Mouse (Mus musculus) induced T-regulatory cell, adult 2 months (primary cell): ENCODE measurements around the gene Gm28041.
A peak's percentile ranks its signal among the peaks of the same experiment; 100 is the strongest.
"Not testable (repeated sequence)": the region's sequence is repeated elsewhere in the genome, so short reads cannot be mapped to it uniquely, and the experiment has no call there.

Experiments
- DNase-seq: peaks from one replicate; pipeline ENCODE4 v3.0.0-alpha.2; 2012; ENCODE audit warnings: low read depth

The Gm28041 gene

DNA sequence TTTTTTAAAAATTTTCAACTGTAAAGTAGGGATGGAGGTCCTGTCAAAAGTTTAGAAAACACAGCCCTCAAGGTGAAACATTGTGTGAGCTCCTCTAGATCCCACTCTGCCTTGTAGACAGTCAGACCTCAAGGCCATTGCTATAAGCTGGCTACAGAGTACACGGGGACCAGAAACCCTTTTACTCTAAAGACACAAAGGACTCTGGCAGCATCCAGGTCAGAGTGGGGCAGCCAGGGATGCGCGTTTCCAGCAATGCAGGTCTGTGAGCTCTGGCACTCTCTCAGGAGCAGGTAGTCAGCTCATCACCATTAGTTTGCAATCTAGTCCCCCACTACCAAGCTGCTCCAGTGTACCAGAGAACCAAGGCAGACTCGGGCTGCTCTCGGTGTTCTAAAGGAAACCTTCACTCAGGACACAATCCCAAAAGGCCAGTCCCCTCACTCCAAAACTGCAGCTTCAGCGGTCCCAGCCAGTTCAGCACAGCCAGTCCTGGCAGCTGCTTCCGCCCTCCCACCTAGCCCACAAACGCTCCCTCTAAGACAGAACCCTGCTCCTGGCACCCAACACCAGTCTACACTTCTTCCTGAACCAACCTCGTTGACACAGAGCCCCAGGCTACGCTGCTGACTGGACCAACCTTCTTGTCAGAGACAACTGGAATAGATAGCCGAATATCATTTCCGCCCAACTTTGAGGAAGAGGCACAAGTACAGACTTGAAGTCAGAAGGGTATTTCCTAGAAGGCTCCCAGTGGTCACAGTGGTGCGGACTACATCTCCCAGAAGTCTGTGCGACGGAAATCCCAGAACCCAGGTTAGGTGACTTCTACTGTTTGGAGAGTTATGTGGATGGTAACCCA lies at the start of gene Gm28041, which contains the start of gene Zfp456:
Gm28041 (minus strand) TSS at position 684 of the 862 bp plus-strand sequence.
Zfp456 (minus strand) TSS at position 761 of the 862 bp plus-strand sequence.
- peak; percentile 95 for DNase-seq

DNA sequence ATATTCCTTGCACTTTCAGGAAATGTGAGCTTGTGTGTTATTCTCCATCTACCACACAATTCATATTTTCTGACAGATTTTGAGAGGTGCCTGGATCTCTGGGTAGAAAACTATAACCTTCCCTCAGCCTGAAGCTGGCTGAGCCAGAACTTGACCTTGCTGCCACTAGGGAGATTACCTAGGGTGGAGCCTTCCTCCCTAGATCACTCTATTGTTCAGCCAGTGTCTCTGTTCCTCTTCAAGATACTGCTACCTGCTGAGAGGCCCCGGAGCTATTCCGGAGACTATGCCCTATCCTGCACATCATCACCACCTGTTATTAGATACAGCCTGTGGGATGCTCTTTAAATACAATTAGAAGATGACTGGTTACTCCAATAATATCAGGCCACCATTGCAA lies 47.0 kb upstream of the Gm28041 start:
- DNase-seq: not testable (repeated sequence)

DNA sequence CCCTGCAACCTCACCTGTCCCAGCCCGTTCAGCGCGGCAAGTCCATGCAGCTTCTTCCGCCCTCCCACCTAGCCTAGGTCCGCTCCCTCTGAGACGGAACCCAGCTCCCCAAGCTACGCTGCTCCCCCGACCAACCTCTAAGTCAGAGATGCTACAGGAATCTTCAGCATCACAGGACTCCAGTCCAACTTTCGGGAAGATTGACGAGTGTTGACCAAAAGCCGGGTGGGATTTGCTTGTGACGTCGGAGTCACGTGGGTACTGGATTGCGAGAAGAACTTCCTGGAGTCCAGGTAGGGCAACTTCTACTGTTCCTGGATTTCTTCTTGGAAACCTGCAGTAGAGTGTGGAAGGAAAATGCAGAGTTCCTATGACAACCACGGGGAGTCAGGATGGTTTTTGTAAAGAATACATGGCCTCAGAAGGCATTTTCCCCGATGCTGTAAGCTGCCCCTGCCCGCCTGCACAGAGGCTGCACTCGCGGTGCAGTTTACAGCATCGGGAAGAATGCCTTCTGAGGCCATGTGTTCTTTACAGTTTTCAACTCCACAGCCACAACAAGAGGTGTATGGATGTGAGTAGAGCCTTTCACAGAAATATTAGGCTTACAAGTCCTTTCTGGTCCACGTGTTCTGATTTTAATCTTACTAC lies 45.8 kb upstream of the Gm28041 start, which contains the start of gene Zfp459:
Zfp459 (minus strand) TSS at position 212 of the 651 bp plus-strand sequence.
- peak; percentile 78 for DNase-seq

DNA sequence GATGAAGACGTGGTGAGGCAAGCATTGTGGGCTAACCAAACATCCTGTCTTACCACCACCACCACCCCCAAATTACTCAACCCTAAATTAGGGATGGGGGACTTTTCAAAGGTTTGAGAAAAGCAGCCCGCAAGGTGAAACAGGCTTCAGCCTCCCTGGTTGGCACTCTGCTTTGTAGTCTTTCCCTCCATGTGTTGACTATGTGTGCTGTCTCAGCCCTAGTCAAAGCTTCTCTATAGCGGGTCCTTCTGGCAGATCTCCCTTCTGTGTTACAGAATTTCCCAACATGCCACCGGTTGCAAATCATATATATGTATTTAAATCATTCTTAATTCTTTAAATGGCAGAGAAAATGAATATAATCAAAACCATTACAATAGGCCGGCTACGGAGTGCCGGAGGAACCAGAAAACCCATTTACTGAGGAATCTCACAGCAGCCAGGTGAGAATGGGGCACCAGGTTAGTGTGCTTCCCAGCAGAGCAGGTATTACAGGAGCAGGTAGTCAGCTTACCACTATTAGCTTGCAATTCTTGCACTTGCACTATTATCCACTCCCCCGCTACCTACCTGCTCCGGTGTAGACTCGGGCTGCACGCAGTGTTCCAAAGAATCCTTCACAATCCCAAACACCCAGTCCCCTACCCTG lies 45.1 kb upstream of the Gm28041 start:
- peak; percentile 16 for DNase-seq

DNA sequence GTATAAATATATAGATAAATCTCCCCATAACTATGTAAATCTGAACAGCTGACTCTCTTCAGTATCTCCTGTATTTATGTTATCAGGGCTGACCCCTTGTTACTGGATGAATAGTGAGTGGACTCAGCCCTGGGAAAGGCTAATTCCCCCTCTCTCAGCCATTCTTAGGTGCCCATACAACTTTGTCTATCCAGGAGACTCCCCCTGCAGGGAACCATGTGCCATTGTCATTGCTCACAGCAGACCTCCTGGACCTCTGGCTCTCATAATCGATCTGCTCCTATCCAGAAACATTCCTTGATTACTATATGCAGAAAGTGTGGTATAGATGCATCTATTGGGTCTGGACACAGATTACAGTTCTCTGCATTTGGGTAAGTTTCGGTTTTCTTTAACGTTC lies 41.3 kb upstream of the Gm28041 start:
- DNase-seq: peak; percentile 14

DNA sequence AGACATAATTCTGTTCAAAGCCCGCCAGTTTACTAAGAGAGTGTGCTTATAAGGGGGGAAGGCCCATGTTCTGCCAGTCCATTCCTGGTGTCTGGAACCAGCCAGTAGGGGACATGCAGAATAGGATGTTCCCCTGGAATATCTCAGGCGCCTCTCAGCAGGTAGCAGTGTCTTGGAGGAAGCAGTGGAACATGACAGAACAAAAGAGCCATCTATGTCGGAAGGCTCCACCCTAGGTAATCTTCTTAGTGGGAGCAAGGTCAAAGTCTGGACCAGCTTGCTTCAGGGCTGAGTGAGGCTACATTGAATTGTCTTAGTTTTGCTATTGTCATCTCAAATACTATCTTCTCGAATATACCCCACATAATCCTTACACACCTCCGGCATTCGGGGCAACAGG lies 40.2 kb upstream of the Gm28041 start:
- no peak for DNase-seq

DNA sequence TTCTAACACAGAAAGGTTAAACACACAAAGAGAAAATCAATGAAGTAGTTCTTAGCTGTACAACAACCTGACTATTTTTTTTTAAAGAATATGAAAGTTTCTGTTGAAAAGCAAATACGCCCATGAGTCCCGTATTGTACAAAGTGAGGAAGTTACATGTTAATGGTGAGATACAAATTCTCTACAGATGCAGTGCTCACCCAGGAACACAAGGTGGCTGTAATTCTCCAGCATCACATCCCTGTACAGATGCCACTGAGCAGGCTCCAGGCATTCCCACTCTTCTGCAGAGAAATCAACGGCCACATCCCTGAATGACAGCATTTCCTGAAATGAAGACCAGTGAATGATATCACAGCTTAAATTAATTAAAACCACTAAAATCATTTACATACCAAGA lies 38.1 kb upstream of the Gm28041 start:
- DNase-seq: not testable (repeated sequence)

DNA sequence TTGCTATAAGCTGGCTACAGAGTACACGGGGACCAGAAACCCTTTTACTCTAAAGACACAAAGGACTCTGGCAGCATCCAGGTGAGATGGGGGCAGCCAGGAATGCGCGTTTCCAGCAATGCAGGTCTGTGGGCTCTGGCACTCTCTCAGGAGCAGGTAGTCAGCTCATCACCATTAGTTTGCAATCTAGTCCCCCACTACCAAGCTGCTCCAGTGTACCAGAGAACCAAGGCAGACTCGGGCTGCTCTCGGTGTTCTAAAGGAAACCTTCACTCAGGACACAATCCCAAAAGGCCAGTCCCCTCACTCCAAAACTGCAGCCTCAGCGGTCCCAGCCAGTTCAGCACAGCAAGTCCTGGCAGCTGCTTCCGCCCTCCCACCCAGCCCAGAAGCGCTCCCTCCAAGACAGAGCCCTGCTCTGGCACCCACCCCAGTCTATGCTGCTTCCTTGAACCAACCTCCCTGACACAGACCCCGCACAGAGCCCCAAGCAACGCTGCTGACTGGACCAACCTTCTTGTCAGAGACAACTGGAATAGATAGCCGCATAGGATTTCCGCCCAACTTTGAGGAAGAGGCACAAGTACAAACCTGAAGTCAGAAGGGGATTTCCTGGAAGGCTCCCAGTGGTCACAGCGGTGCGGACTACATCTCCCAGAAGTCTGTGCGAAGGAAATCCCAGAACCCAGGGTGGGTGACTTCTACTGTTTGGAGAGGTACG lies 23.8 kb upstream of the Gm28041 start, which contains the start of gene Zfp429:
Zfp429 (minus strand) TSS at position 637 of the 721 bp plus-strand sequence.
- peak; percentile 94 for DNase-seq

DNA sequence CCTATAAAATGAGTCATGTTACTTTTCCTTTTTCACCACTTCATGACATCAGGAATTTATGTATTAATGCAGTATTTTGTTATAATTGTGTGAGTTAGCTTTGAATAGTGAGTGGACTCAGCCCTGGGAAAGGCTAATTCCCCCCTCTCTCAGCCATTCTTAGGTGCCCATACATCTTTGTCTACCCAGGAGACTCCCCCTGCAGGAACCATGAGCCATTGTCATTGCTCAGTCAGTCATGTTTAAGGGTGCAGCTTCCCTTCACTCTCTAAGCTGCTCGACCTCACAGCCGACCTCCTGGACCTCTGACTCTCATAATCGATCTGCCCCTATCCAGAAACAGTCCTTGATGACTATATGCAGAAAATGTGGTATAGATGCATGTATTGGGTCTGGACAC lies 722 bp upstream of the Gm28041 start:
- not testable (repeated sequence) for DNase-seq

DNA sequence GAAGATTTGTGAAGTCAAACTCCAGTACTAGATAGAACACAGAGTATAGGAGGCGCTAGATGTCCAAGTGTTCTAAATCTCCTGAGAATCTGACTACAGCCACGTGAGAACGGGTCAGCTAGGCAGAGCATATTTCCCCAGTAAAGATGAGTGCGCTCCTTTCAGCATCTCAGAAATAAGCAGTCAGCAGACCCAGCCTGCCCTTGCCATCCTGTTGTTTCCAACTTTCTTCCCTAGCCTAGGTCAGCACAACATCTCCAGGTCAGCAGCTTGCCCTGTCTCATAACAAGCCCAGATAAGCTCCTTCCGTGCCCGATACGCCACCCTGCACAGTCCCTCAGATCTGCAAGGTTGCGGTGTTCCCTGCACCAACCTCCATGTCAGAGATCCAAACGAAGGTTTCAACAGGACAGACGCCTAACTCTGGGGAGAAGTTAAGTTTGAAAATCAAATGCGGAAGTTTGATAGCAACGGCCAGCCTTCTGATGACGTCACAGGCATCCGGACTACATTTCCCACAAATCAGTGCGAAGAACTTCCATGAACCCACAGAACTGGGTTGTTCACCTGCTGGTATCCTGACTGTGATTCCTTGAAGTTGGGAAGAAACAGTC lies 15.3 kb downstream of the Gm28041 start, which contains the start of the genes Gm28044 and Zfp953:
Gm28044 (minus strand) TSS at position 406 of the 614 bp plus-strand sequence.
Zfp953 (minus strand) TSS at position 475 of the 614 bp plus-strand sequence.
- DNase-seq: peak; percentile 95

DNA sequence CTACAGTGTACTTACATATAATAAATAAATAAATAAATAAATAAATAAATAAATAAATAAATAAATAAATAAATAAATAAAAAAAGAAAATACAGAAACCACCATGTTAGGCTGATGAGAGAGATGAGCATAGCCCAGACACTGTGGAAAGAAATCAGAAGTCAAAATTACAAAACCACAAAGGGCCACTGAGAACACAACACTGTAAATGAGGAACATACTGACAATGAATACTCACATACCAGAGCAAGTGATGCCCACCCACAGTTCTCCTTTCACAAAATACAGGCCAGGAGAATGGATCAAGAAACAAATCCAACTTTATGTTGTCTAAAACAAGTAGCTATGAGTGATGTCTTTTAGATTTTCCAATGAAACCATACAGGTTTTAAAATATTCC lies 23.7 kb downstream of the Gm28041 start:
- no peak for DNase-seq

DNA sequence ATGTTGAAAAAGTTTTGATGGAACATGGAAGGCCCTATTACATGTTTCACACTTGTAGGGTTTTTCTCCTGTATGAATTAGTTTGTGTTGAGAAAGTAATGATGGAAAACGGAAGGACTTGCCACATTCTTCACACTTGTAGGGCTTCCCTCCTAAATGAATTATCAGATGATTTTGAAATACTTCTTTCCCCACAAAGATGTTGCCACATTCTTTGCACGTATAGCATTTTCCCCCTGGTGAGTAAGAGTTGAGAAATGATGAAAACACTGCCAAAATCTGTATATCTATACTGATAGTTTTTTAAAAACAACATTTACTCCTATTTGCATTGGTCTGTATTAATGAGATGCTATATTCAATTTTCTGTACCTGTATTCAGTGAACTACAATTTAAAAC lies 32.1 kb downstream of the Gm28041 start:
- DNase-seq: no peak

DNA sequence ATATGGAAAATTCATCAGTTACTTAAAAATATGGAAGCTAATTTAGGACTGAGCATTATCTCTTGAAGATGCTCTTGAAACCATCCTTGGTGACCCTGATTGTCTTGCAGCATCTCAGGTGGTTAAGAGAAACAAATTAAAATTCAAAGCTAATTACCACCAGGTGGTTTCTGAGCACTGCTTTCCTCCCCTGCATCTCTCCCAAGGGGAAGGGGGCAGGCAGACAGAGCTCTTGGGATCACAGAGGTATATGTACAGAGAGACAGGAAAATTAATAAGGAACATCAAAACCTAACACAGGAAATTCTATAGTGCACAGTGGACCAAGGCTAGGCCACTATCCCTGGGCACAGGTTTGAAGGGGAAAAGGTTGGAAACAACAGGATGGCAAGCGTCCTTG lies 42.7 kb downstream of the Gm28041 start:
- no peak for DNase-seq

DNA sequence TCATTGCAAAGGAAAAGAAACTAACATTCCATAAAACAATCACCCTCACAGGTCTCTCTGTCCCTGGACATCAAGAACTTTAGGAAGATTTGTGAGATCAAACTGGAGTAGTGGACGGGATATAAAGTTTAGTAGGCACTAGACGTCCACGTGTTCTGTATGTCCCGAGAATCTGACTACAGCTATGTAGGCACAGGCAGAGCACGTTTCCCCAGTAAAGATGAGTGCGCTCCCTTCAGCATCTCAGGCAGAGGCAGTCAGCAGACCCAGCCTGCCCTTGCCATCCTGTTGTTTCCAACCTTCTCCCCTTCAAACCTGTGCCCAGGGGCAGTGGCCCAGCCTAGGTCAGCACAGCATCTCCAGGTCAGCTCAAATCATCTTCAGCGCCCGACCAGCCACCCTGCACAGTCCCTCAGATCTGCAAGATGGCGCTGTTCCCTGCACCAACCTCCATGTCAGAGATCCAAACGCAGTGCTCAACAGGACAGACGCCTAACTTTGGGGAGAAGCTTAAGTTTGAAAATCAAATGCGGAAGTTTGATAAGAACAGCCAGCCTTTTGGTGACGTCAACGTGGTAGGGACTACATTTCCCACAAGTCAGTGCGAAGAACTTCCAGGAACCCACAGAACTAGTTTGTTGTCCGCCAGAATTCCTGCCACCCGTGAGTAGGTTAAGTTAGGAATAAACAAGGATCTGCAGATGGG lies 43.4 kb downstream of the Gm28041 start, which contains the start of gene Zfp595:
Zfp595 (minus strand) TSS at position 552 of the 706 bp plus-strand sequence.
- DNase-seq: peak; percentile 95

DNA sequence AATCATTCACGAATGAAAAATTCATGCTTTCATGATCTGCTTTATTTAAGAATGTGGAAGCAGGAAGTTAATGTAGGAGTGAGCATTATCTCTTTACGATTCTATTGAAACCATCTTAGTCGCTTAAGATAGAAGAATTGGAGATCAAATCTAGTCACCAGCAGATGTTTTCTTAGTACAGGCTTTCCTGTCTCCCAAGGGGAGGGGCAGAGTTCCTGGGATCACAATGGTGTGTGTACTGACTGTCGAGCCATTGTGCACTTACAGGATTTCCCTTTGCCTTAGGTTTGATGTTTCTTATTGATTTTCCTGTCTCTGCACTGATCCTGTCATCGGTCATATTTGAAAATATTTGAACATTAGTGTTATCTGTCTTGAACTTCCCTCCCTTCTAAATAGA lies 68.8 kb downstream of the Gm28041 start:
- DNase-seq: no peak

DNA sequence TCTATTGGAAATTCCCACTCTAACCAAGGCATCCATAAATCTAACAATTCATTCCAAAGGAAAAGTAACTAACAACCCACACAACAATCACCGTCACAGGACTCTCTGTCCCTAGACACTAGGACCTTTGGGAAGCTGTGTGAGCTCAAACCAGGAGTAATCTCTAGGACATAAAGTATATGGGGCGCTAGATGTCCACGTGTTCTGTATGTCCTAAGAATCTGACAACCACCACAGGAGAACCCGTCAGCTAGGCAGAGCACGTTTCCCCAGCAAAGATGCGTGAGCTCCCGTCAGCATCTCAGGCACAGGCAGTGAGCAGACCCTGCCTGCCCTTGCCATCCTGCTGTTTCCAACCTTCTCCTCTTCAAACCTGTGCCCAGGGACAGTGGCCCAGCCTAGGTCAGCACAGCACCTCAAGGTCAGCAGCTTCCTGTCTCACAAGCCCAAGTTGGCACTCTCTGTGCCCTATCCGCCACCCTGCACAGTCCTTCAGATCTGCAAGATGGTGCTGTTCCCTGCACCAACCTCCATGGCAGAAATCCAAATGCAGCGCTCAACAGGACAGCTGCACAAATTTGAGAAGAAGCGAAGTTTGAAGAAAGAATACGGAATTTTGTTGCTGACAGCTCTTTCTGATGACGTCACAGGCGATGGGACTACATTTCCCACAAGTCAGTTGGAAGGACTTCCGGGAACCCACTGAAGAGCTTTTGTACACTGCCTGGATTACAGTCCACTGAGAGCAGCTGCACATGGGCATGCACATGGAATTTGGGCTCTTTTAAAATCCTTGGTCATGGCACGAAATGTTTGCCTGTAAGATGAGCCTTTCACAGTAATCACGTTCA lies 69.5 kb downstream of the Gm28041 start, which contains the start of gene Zfp457:
Zfp457 (minus strand) TSS at position 664 of the 851 bp plus-strand sequence.
- DNase-seq: peak; percentile 95
